Mouse (Mus musculus): Measurements from ENCODE around the gene Ccdc121. TPM values are rescaled to one million over a fixed set of nuclear protein-coding genes. Genes with fewer than 3 reads are reported as not detected.
"Not testable (repeated sequence)": the region's sequence is repeated elsewhere in the genome, so short reads cannot be mapped to it uniquely, and the experiment has no call there.

The Ccdc121 gene
- polyA plus RNA-seq, 1 experiment from 2014 or later, result 0.16 TPM

DNA sequence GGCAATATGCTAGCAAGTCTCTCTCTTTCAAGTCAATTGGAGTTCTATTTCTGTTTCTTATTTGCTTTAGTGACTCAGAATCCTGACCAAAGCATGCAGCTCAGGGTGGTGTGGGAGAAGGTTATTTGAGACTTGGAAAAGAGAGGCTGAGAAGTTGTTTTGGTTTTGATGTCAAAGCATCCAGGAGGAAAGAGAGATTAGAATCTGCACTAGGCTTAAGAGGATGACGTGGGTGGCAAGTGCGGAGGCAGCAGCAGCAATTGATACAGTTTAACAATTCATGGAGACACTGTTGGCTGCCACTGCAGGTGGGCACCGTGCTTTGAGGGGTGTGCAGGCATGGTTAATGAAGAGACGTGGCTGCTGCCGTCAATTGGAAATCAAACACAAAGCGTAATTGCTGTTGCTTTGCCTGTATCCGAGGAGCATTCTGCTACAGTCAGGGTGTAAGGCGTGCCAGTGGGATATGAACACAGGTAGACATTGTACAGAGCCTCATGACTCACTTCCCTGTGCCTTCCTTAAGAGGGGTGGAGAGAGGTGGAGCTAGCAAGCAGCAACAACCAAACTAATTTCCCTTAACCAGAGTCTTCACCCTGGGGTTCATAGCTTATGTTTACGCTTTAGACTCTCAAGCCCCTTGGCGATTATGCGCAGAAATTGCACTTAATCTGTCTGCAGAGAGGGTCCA, 10.3 kb upstream of the Ccdc121 start:
- no peaks in the 10 kb centered on the region for H3K36me3 ChIP-seq (ENCODE audit: control insufficient read depth, insufficient read depth, low read length)
- peaks cover 3% of the 10 kb centered on the region; the same call in 1 of the 2 replicates for H3K4me1 ChIP-seq (ENCODE audit: control insufficient read depth, insufficient read depth, low read length)
- DNase-seq (ENCODE audit: low spot score) (no peak), ATAC-seq (ENCODE audit: insufficient number of reproducible peaks, low FRiP score, low TSS enrichment, low read depth) (no peak)
- H3K9me3 ChIP-seq (ENCODE audit: control insufficient read depth, low read length), result no peaks in the 10 kb centered on the region
- no peak overlapping the region for H3K27ac ChIP-seq (replicated peaks; ENCODE audit: low read depth, low read length)
- no peak overlapping the region for H3K4me3 ChIP-seq (ENCODE audit: low read depth, low read length)
- H3K9ac ChIP-seq (ENCODE audit: low read length), result no peak overlapping the region
- no peak overlapping the region for H3K4me2 ChIP-seq (ENCODE audit: low read depth, severe bottlenecking)
- no peaks in the 10 kb centered on the region for H3K27me3 ChIP-seq (ENCODE audit: control insufficient read depth, insufficient read depth, low read length)
- WGBS, result 72% methylated on average over 11 of the region's 11 CpGs

DNA sequence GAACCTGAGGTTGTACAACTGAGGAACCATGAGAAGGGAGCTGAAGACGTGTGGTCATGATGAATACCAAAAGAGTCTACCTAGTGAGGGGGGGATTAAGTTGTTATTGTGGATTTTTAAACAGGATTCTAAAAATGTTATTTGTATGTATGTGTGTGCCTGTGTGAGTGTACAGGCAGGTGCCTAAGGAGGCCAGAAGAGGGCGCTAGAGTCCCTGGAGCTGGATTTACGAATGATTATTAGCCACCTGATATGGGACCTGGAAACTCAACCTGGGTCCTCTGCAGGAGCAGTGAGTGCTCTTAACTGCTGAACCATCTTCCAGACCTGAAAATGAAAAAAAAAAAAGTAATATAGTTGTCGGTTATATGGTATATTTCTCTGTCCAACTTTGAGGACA, 7.9 kb upstream of the Ccdc121 start:
- Histone ChIP-seq H3K9ac (ENCODE audit: low read length) (no peak overlapping the region), H3K4me2 (ENCODE audit: low read depth, severe bottlenecking) (no peak overlapping the region), H3K4me3 (ENCODE audit: low read depth, low read length) (no peak overlapping the region), H3K4me1 (ENCODE audit: control insufficient read depth, insufficient read depth, low read length) (peaks cover 3% of the 10 kb centered on the region; the same call in 1 of the 2 replicates), H3K27ac (replicated peaks; ENCODE audit: low read depth, low read length) (no peak overlapping the region), H3K36me3 (ENCODE audit: control insufficient read depth, insufficient read depth, low read length) (no peaks in the 10 kb centered on the region), H3K9me3 (ENCODE audit: control insufficient read depth, low read length) (no peaks in the 10 kb centered on the region), H3K27me3 (ENCODE audit: control insufficient read depth, insufficient read depth, low read length) (no peaks in the 10 kb centered on the region)
- ATAC-seq (ENCODE audit: insufficient number of reproducible peaks, low FRiP score, low TSS enrichment, low read depth) (no peak), DNase-seq (ENCODE audit: low spot score) (no peak)
- WGBS, result 83% methylated on average over 4 of the region's 4 CpGs

DNA sequence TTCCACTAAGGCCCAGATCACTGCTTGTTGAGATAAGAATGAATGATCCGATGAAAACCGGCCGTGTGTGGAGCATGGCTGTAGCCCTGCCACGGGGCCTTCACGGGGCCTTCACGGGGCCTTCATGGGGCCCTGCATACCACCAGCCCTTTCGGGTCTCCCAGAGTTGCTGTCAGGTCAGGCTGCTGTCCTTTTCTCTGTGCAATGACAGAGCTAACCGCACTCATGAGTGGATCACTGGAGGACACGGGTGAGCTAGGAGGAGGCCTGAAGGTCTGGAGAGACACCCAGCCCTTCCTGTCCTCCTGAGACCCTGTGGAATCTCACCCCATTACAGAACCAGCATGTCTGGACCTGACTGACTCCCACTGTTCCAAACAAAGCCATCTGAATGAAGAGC, 6.8 kb upstream of the Ccdc121 start:
- Histone ChIP-seq H3K27ac (replicated peaks; ENCODE audit: low read depth, low read length) (no peak overlapping the region), H3K9me3 (ENCODE audit: control insufficient read depth, low read length) (no peaks in the 10 kb centered on the region), H3K9ac (ENCODE audit: low read length) (no peak overlapping the region), H3K36me3 (ENCODE audit: control insufficient read depth, insufficient read depth, low read length) (no peaks in the 10 kb centered on the region), H3K4me3 (ENCODE audit: low read depth, low read length) (no peak overlapping the region), H3K4me1 (ENCODE audit: control insufficient read depth, insufficient read depth, low read length) (peaks cover 3% of the 10 kb centered on the region; the same call in 1 of the 2 replicates), H3K4me2 (ENCODE audit: low read depth, severe bottlenecking) (no peak overlapping the region), H3K27me3 (ENCODE audit: control insufficient read depth, insufficient read depth, low read length) (no peaks in the 10 kb centered on the region)
- 92% methylated on average over 9 of the region's 9 CpGs for WGBS
- DNase-seq (ENCODE audit: low spot score) (no peak), ATAC-seq (ENCODE audit: insufficient number of reproducible peaks, low FRiP score, low TSS enrichment, low read depth) (no peak)

DNA sequence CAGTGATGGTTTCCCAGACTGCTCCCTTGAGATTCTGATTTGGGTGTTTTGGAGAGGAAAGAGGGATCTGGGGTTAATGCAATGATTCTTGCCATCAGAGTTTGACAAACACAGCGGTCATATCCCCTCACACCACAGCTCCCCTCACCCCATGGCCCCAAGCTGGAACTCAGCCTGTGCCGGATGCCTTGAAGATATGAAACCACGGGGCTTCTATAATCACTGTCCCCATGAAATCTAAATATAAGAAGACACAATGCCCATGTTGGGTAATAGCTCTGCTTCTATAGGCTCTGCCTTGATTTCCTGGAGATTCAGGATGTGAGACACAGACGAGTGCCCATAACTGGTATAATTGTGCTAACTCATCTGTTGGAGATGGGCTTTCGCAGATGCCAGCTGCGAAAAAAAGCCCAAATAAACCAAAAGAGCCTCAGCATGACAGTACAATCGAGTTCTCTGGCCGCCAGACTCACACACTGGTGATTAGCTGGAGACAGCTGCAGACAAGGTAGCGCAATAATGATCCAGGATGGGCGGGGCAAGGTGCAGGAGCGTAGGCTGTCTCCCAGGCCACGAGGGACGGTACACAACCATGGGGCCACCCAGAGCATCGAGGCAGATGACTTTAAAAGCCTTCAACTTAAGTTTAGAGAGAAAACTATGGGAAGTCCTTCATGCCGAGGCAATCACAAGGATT, 1.3 kb upstream of the Ccdc121 start:
- no peak overlapping the region for H3K4me2 ChIP-seq (ENCODE audit: low read depth, severe bottlenecking)
- no peak overlapping the region for H3K9ac ChIP-seq (ENCODE audit: low read length)
- H3K27me3 ChIP-seq (ENCODE audit: control insufficient read depth, insufficient read depth, low read length), result no peaks in the 10 kb centered on the region
- H3K4me1 ChIP-seq (ENCODE audit: control insufficient read depth, insufficient read depth, low read length), result no peaks in the 10 kb centered on the region
- no peak overlapping the region for H3K4me3 ChIP-seq (ENCODE audit: low read depth, low read length)
- H3K27ac ChIP-seq (replicated peaks; ENCODE audit: low read depth, low read length), result no peak overlapping the region
- no peak for DNase-seq (ENCODE audit: low spot score)
- no peak for ATAC-seq (ENCODE audit: insufficient number of reproducible peaks, low FRiP score, low TSS enrichment, low read depth)
- H3K9me3 ChIP-seq (ENCODE audit: control insufficient read depth, low read length), result no peaks in the 10 kb centered on the region
- no peaks in the 10 kb centered on the region for H3K36me3 ChIP-seq (ENCODE audit: control insufficient read depth, insufficient read depth, low read length)
- WGBS, result 84% methylated on average over 15 of the region's 15 CpGs

DNA sequence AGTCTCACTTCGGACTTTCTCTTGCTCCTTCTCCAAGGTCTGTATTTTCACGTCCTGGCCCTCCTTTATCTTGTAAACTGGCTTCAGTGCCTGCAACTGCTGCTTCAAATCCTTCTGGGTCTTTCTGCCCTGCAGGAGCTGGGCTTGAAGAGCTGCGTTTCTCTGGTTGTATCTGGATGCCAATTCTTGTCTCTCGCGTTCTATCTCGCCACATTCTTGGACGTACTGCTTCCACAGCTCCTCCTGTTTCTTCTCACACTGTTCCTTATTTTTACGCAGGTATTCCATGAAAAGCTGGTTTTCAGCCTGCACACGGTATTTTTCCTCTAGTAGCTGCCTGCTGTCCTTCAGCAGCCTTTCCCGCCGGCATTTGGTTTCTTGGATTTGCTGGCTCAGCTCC, 396 bp downstream of the Ccdc121 start:
- H3K27ac ChIP-seq (replicated peaks; ENCODE audit: low read depth, low read length); H3K4me1 ChIP-seq (ENCODE audit: control insufficient read depth, insufficient read depth, low read length); H3K9ac ChIP-seq (ENCODE audit: low read length); H3K27me3 ChIP-seq (ENCODE audit: control insufficient read depth, insufficient read depth, low read length); H3K36me3 ChIP-seq (ENCODE audit: control insufficient read depth, insufficient read depth, low read length); H3K4me2 ChIP-seq (ENCODE audit: low read depth, severe bottlenecking); H3K9me3 ChIP-seq (ENCODE audit: control insufficient read depth, low read length); H3K4me3 ChIP-seq (ENCODE audit: low read depth, low read length); DNase-seq (ENCODE audit: low spot score); ATAC-seq (ENCODE audit: insufficient number of reproducible peaks, low FRiP score, low TSS enrichment, low read depth): not testable (repeated sequence)
- WGBS, result 84% methylated on average over 11 of the region's 11 CpGs

DNA sequence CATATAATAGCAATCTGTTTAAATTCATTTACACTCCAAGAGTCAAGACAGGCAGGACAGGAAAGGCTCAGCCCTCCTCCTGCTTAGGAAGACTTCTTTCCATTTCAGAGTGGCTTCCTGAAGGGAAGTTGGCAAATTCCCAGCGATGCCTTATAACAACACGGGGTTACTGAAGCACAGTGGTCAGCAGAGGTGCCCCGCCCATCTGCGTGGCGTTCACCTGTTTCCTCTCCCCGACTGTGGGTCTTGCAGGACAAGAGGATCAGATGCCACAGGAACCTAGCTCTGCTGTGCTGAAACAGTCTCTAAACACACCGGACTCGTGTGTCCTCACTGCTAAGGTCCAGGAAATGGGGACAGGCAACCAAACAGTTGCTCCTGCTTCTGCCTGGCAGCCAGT, 5.9 kb downstream of the Ccdc121 start:
- no peak overlapping the region for H3K27ac ChIP-seq (replicated peaks; ENCODE audit: low read depth, low read length)
- no peak overlapping the region for H3K4me2 ChIP-seq (ENCODE audit: low read depth, severe bottlenecking)
- H3K4me1 ChIP-seq (ENCODE audit: control insufficient read depth, insufficient read depth, low read length), result no peaks in the 10 kb centered on the region
- H3K4me3 ChIP-seq (ENCODE audit: low read depth, low read length), result no peak overlapping the region
- no peaks in the 10 kb centered on the region for H3K36me3 ChIP-seq (ENCODE audit: control insufficient read depth, insufficient read depth, low read length)
- DNase-seq (ENCODE audit: low spot score) (no peak), ATAC-seq (ENCODE audit: insufficient number of reproducible peaks, low FRiP score, low TSS enrichment, low read depth) (no peak)
- 71% methylated on average over 8 of the region's 8 CpGs for WGBS
- no peak overlapping the region for H3K9ac ChIP-seq (ENCODE audit: low read length)
- no peaks in the 10 kb centered on the region for H3K9me3 ChIP-seq (ENCODE audit: control insufficient read depth, low read length)
- H3K27me3 ChIP-seq (ENCODE audit: control insufficient read depth, insufficient read depth, low read length), result no peaks in the 10 kb centered on the region

DNA sequence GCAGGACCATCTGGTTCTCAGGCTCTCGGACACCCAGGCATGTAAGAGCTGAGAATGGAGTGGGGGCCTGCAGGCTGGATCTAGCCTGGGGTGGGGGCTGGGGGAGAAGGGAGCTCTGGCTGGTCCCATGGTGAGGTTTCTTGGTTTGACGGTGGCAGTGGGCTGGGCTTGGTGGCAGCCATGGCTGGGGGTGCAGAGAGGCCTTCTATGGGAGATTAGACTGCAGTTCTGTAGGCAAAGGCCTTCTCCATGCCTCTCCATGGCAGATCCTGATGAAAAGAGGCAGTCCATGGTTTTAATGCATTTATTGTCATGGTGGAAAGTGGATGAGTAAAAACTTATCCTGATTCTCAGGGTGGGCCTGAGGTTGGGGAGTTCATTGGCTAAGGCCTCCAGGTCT, 7.8 kb downstream of the Ccdc121 start:
- no peak overlapping the region for H3K4me3 ChIP-seq (ENCODE audit: low read depth, low read length)
- no peaks in the 10 kb centered on the region for H3K9me3 ChIP-seq (ENCODE audit: control insufficient read depth, low read length)
- no peak for DNase-seq (ENCODE audit: low spot score)
- H3K27ac ChIP-seq (replicated peaks; ENCODE audit: low read depth, low read length), result no peak overlapping the region
- WGBS, result 92% methylated on average over 2 of the region's 2 CpGs
- no peak overlapping the region for H3K4me2 ChIP-seq (ENCODE audit: low read depth, severe bottlenecking)
- no peaks in the 10 kb centered on the region for H3K36me3 ChIP-seq (ENCODE audit: control insufficient read depth, insufficient read depth, low read length)
- no peaks in the 10 kb centered on the region for H3K4me1 ChIP-seq (ENCODE audit: control insufficient read depth, insufficient read depth, low read length)
- H3K27me3 ChIP-seq (ENCODE audit: control insufficient read depth, insufficient read depth, low read length), result no peaks in the 10 kb centered on the region
- no peak for ATAC-seq (ENCODE audit: insufficient number of reproducible peaks, low FRiP score, low TSS enrichment, low read depth)
- no peak overlapping the region for H3K9ac ChIP-seq (ENCODE audit: low read length)

DNA sequence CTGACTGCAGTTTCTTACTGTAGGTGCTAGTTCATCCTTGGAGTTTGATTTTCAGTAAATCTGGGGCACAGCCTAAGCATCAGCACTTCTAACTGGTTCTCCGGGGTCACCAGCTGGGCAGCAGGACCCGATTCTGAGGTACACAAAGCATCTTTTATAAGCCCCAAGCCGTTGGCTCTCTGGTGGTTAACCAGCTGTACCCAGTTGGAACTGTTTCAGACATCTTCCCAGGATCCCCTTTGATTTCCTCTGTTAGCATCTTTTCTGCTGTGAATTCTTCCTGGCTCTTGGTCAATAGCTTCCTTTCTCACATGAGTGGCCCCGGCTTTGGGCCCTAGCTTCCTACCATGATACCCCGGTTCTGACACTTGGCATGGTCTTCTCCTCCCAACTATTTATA, 26.6 kb downstream of the Ccdc121 start:
- WGBS, result 89% methylated on average over 5 of the region's 5 CpGs
- ATAC-seq (ENCODE audit: insufficient number of reproducible peaks, low FRiP score, low TSS enrichment, low read depth) (no peak), DNase-seq (ENCODE audit: low spot score) (no peak)
- no peaks in the 10 kb centered on the region for H3K9me3 ChIP-seq (ENCODE audit: control insufficient read depth, low read length)
- no peak overlapping the region for H3K9ac ChIP-seq (ENCODE audit: low read length)
- no peak overlapping the region for H3K27ac ChIP-seq (replicated peaks; ENCODE audit: low read depth, low read length)
- H3K4me2 ChIP-seq (ENCODE audit: low read depth, severe bottlenecking), result no peak overlapping the region
- H3K4me1 ChIP-seq (ENCODE audit: control insufficient read depth, insufficient read depth, low read length), result no peaks in the 10 kb centered on the region
- no peaks in the 10 kb centered on the region for H3K27me3 ChIP-seq (ENCODE audit: control insufficient read depth, insufficient read depth, low read length)
- H3K36me3 ChIP-seq (ENCODE audit: control insufficient read depth, insufficient read depth, low read length), result no peaks in the 10 kb centered on the region
- H3K4me3 ChIP-seq (ENCODE audit: low read depth, low read length), result no peak overlapping the region
